Mouse (Mus musculus): ENCODE data around the gene Psmf1. TPM values are rescaled to one million over a fixed set of nuclear protein-coding genes. Genes with fewer than 3 reads are reported as not detected.

Psmf1 gene
- total RNA-seq (2014; rRNA removed) (59.5 and 77.6 TPM in 2 replicates), polyA plus RNA-seq (2015; fragmentation: Nextera tagmentation; extraction: Ambion mirVana) (72.6 and 73.8 TPM in 2 replicates)

DNA sequence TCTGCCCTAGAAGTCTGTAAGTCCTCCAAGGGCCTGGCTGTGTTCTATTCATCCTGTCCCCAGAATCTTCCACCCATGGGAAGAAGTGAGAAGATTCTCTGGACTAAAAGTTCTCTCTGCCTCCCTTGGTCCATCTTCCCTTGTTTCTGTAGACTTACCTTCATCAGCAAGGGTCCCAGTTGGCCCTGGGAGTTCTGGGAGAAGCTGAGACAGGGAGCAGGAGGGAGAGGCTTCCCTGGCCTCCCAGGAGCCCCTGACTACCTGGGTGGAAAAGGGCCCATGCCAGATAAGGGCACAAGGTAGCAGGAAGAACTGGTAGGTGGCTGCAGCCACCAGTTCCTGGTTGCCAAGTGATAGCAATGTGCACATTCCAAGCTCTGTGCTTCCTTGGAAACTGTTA is at the start of gene Psmf1:
TSS of gene Psmf1 (minus strand) at position 342 of the 400 bp plus-strand sequence.
- ATAC-seq (ENCODE audit: low FRiP score) (no peak), DNase-seq (ENCODE audit: low spot score) (no peak)
- TF ChIP-seq CTCF (IDR thresholded peaks at IDR 0.05), result no peak
- peaks cover 2% of the 10 kb centered on the region; the same call in 1 of the 2 replicates for H3K36me3 ChIP-seq (ENCODE audit: insufficient read depth, low read length)
- no peak within 1 kb of the TSS for H3K4me2 ChIP-seq (ENCODE audit: low read depth, low read length, poor library complexity, severe bottlenecking)
- H3K9ac ChIP-seq (replicated peaks; ENCODE audit: low read length, poor library complexity, severe bottlenecking), result no peak within 1 kb of the TSS
- no peak within 1 kb of the TSS for H3K27ac ChIP-seq (ENCODE audit: low read depth, low read length)
- H3K4me1 ChIP-seq (ENCODE audit: insufficient read depth, low read length), result peaks cover 15% of the 10 kb centered on the region; the same call in 1 of the 2 replicates
- no peak within 1 kb of the TSS for H3K4me3 ChIP-seq (ENCODE audit: low read depth, low read length)
- H3K9me3 ChIP-seq (ENCODE audit: low read length), result no peaks in the 10 kb centered on the region
- no peaks in the 10 kb centered on the region; the same call in 1 of the 2 replicates for H3K27me3 ChIP-seq (ENCODE audit: insufficient read depth, low read length)

DNA sequence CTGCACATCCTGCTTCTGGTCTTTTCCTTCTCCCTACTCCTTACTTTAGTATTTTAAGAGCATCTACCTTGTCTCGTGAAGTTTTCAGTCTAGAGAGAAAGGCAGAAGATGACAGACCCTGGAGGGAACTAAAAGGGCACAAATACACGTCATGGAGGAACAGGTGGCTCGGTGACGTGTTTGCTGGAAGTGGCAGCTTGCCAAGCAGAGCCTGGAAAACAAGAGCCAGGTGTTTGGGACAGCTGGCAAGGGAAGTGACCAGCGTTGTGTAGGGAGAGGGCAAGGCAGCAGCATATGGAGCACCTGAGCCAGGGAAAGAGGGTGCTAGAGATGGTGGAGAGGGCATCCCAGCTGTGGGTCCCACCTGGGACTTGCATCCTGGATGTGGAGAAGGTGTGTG is 47.2 kb upstream of the Psmf1 start:
- no peak overlapping the region for H3K9ac ChIP-seq (replicated peaks; ENCODE audit: low read length, poor library complexity, severe bottlenecking)
- H3K4me1 ChIP-seq (ENCODE audit: insufficient read depth, low read length), result no peaks in the 10 kb centered on the region
- ATAC-seq (ENCODE audit: low FRiP score), result no peak
- no peak for DNase-seq (ENCODE audit: low spot score)
- TF ChIP-seq CTCF (IDR thresholded peaks at IDR 0.05), result no peak
- H3K9me3 ChIP-seq (ENCODE audit: low read length), result no peaks in the 10 kb centered on the region
- no peak overlapping the region for H3K4me3 ChIP-seq (ENCODE audit: low read depth, low read length)
- 65% methylated on average over 5 of the region's 5 CpGs for WGBS
- H3K27ac ChIP-seq (ENCODE audit: low read depth, low read length), result no peak overlapping the region
- no peaks in the 10 kb centered on the region for H3K27me3 ChIP-seq (ENCODE audit: insufficient read depth, low read length)
- H3K36me3 ChIP-seq (ENCODE audit: insufficient read depth, low read length), result no peaks in the 10 kb centered on the region
- no peak overlapping the region for H3K4me2 ChIP-seq (ENCODE audit: low read depth, low read length, poor library complexity, severe bottlenecking)

DNA sequence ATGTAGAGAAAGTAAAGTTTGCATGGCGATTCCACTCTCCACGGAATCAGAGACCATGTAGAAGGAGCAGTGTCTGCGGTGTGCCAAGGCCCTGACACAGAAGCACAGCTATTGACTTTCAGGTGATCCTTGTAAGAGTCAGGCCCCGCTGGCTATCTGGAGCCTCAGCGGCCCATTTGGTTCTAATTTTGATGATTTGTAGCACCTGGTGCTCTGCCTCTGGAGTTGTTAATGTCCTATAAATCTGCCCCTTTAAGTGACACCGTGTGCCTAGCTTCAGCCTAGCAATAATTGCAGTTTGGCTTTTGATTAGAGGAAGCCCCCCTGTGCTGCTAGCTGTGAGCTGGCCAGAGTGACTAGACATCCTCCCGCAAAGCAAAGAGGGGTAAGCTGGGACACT is 46.2 kb upstream of the Psmf1 start:
- Histone ChIP-seq H3K36me3 (ENCODE audit: insufficient read depth, low read length) (no peaks in the 10 kb centered on the region), H3K9me3 (ENCODE audit: low read length) (no peaks in the 10 kb centered on the region), H3K27me3 (ENCODE audit: insufficient read depth, low read length) (no peaks in the 10 kb centered on the region), H3K4me3 (ENCODE audit: low read depth, low read length) (no peak overlapping the region), H3K27ac (ENCODE audit: low read depth, low read length) (no peak overlapping the region), H3K4me1 (ENCODE audit: insufficient read depth, low read length) (no peaks in the 10 kb centered on the region), H3K4me2 (ENCODE audit: low read depth, low read length, poor library complexity, severe bottlenecking) (no peak overlapping the region), H3K9ac (replicated peaks; ENCODE audit: low read length, poor library complexity, severe bottlenecking) (no peak overlapping the region)
- no peak for TF ChIP-seq CTCF (IDR thresholded peaks at IDR 0.05)
- ATAC-seq (ENCODE audit: low FRiP score) (no peak), DNase-seq (ENCODE audit: low spot score) (no peak)
- 71% methylated on average over 7 of the region's 7 CpGs for WGBS

DNA sequence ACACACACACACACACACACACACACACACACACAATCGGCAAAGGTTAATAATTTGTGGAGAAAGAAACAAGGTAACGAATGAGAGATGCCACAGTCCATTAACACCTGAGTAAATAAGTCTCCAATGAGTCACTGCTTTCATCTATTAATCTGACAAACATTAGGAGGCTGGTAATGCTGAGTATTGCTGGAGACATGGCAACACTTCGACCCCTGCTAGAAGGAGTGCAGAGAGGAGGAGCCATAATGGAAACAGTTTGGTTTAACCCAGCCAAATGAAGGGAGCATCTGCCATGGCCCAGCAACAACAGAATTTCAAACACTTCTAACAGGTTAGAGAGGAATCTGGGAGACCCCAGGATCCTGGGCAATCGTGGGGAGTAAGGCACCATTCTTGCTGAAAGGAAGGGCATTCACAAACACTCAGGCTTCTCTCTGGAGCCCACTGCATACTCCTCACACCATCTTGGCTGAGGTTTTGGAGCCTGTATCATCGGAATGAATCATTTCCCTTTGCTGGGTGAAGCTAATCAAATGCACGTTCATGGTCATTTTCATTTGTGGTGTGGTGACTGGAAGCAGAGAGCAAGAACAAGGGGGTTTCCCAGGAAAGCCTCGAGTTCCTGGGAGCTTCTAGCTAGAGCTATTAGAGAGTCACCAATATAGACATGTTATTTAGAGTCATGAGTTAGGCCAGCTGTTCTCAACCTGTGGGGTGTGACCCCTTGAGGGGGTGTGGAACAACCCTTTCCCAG is 44.4 kb upstream of the Psmf1 start:
- H3K27ac ChIP-seq (ENCODE audit: low read depth, low read length), result no peak overlapping the region

DNA sequence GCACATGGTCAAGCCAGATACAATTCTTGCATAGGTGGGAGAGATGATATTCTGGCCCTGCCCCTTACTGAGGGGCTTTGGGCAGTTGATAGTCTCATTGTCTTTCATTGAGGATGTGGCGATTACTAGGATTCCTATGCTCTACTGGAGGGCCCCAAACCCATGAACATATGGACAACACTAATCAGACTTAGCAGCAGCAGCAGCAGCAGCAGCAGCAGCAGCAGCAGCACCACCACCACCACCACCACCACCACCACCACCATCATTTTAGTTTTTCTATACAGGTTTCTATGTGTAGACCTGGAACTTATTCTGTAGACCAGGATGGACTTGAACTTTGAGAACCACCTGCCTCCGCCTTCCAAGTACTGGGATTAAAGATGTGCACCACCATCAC is 39.5 kb upstream of the Psmf1 start:
- Histone ChIP-seq H3K9ac (replicated peaks; ENCODE audit: low read length, poor library complexity, severe bottlenecking) (no peak overlapping the region), H3K9me3 (ENCODE audit: low read length) (no peaks in the 10 kb centered on the region), H3K36me3 (ENCODE audit: insufficient read depth, low read length) (no peaks in the 10 kb centered on the region), H3K27ac (ENCODE audit: low read depth, low read length) (no peak overlapping the region), H3K4me2 (ENCODE audit: low read depth, low read length, poor library complexity, severe bottlenecking) (no peak overlapping the region), H3K27me3 (ENCODE audit: insufficient read depth, low read length) (no peaks in the 10 kb centered on the region), H3K4me3 (ENCODE audit: low read depth, low read length) (no peak overlapping the region), H3K4me1 (ENCODE audit: insufficient read depth, low read length) (no peaks in the 10 kb centered on the region)
- TF ChIP-seq CTCF (IDR thresholded peaks at IDR 0.05), result no peak
- ATAC-seq (ENCODE audit: low FRiP score) (no peak), DNase-seq (ENCODE audit: low spot score) (no peak)
- WGBS, result 91% methylated on average over 2 of the region's 2 CpGs

More for the DNA sequence above, 44.4 kb upstream of the Psmf1 start:
- Histone ChIP-seq H3K9me3 (ENCODE audit: low read length) (no peaks in the 10 kb centered on the region), H3K4me2 (ENCODE audit: low read depth, low read length, poor library complexity, severe bottlenecking) (no peak overlapping the region), H3K4me1 (ENCODE audit: insufficient read depth, low read length) (no peaks in the 10 kb centered on the region), H3K4me3 (ENCODE audit: low read depth, low read length) (no peak overlapping the region), H3K9ac (replicated peaks; ENCODE audit: low read length, poor library complexity, severe bottlenecking) (no peak overlapping the region), H3K27me3 (ENCODE audit: insufficient read depth, low read length) (no peaks in the 10 kb centered on the region), H3K36me3 (ENCODE audit: insufficient read depth, low read length) (no peaks in the 10 kb centered on the region)
- 84% methylated on average over 7 of the region's 7 CpGs for WGBS
- DNase-seq (ENCODE audit: low spot score) (no peak), ATAC-seq (ENCODE audit: low FRiP score) (no peak; the same call in 1 of the 2 replicates)
- TF ChIP-seq CTCF (IDR thresholded peaks at IDR 0.05), result no peak

DNA sequence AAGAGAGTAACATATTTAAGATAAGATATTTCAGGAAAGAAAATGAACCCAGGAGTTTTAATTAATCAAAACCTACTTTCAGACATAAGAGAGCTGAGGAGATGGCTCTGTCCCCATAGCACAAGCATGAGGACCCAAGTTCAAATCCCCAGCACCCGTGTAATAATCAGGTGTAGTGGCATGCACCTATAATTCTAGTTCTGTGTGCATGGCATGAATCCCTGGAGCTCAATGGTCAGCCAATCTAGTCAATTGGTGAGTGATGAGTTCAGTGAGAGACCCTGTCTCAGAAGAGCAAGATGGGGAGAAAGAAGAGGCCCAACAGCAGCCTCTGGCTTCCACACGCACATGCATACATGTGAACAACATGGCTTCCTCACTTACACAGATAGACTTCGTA is 33.4 kb upstream of the Psmf1 start:
- no peaks in the 10 kb centered on the region for H3K4me1 ChIP-seq (ENCODE audit: insufficient read depth, low read length)
- H3K4me3 ChIP-seq (ENCODE audit: low read depth, low read length), result no peak overlapping the region
- 89% methylated on average over 3 of the region's 3 CpGs for WGBS
- H3K9me3 ChIP-seq (ENCODE audit: low read length), result no peaks in the 10 kb centered on the region
- H3K27me3 ChIP-seq (ENCODE audit: insufficient read depth, low read length), result no peaks in the 10 kb centered on the region
- H3K27ac ChIP-seq (ENCODE audit: low read depth, low read length), result no peak overlapping the region
- DNase-seq (ENCODE audit: low spot score) (no peak), ATAC-seq (ENCODE audit: low FRiP score) (no peak)
- TF ChIP-seq CTCF (IDR thresholded peaks at IDR 0.05), result no peak
- no peak overlapping the region for H3K4me2 ChIP-seq (ENCODE audit: low read depth, low read length, poor library complexity, severe bottlenecking)
- no peaks in the 10 kb centered on the region for H3K36me3 ChIP-seq (ENCODE audit: insufficient read depth, low read length)
- H3K9ac ChIP-seq (replicated peaks; ENCODE audit: low read length, poor library complexity, severe bottlenecking), result no peak overlapping the region

Measured in midbrain, postnatal 0 days (tissue).